In genomic region chr19:31385353-31385752, GRCm38 (mm10) we compare ENCODE assay signal across 28 mouse cellular contexts.
A peak's percentile ranks its signal among the peaks of the same experiment; 100 is the strongest.
DNase-seq lines count a peak whose midpoint lies in the region; ATAC-seq and TF ChIP-seq lines count a peak whose summit lies in the region.
"Had no signal": no experiment of that assay in that cellular context is flagged by ENCODE, and none has a peak within 500 bp of the region (broad histone marks: within the 10 kb centered on the region; RNA-seq: fewer than 3 reads in every experiment).

No protein-coding gene starts in this region.

- H3K4me3 ChIP-seq in C2C12 (ENCODE audit: insufficient read depth, poor library complexity, severe bottlenecking): no peak overlapping the region
- no peak overlapping the region for H3K4me3 ChIP-seq in midbrain, embryonic 14.5 days (replicated peaks; ENCODE audit: low read depth, low read length)
- H3K4me3 ChIP-seq: forebrain, embryonic 15.5 days; heart, embryonic 13.5 days; hindbrain, embryonic 15.5 days; layer of hippocampus, adult 2 months; limb, embryonic 15.5 days; liver, embryonic 13.5 days; midbrain, embryonic 15.5 days; neural tube, embryonic 12.5 days; stomach, embryonic 15.5 days had no signal

- DNase-seq in adrenal gland, adult (ENCODE audit: inconsistent age in 2 of 2, low spot score in 1 of 2): peak; percentile 67 to 82
- DNase-seq in adrenal gland, postnatal 4 days (ENCODE audit: low spot score in 2 of 2): no peak
- peak; percentile 68 for DNase-seq in adrenal gland, adult 2 months
- DNase-seq in adrenal gland, postnatal 36 days: peak; percentile 48 to 53
- DNase-seq in layer of hippocampus, adult 9-11 months: no peak
- no peak for DNase-seq in midbrain, embryonic 14.5 days
- DNase-seq: cerebellum, adult 8-10 months; cerebellum, postnatal 36 days; heart, postnatal 10 days; kidney, adult 2 months; kidney, postnatal 36 days; left cerebral cortex, postnatal 4 days; liver, embryonic 13.5 days; lung, adult 18-20 months; lung, postnatal 10 days; right cerebral cortex, postnatal 14 days; thymus, postnatal 14 days had no signal

- no peaks in the 10 kb centered on the region for H3K27me3 ChIP-seq in C2C12 (ENCODE audit: control insufficient read depth, insufficient read depth, insufficient read length)
- H3K27me3 ChIP-seq in midbrain, embryonic 14.5 days (ENCODE audit: control insufficient read depth, insufficient read depth, low read length): no peaks in the 10 kb centered on the region
- H3K27me3 ChIP-seq: forebrain, embryonic 15.5 days; heart, embryonic 13.5 days; hindbrain, embryonic 15.5 days; limb, embryonic 15.5 days; liver, embryonic 13.5 days; midbrain, embryonic 15.5 days; neural tube, embryonic 12.5 days; stomach, embryonic 15.5 days had no signal

- no peaks in the 10 kb centered on the region for H3K79me2 ChIP-seq in C2C12 (ENCODE audit: control insufficient read depth, insufficient read depth)

- no peaks in the 10 kb centered on the region for H3K36me3 ChIP-seq in C2C12 (ENCODE audit: control insufficient read depth, insufficient read depth)
- H3K36me3 ChIP-seq in midbrain, embryonic 14.5 days (ENCODE audit: control insufficient read depth, insufficient read depth, low read length): no peaks in the 10 kb centered on the region
- H3K36me3 ChIP-seq: forebrain, embryonic 15.5 days; heart, embryonic 13.5 days; hindbrain, embryonic 15.5 days; limb, embryonic 15.5 days; liver, embryonic 13.5 days; midbrain, embryonic 15.5 days; neural tube, embryonic 12.5 days; stomach, embryonic 15.5 days had no signal

- H3K9ac ChIP-seq in midbrain, embryonic 14.5 days (replicated peaks; ENCODE audit: low read length): no peak overlapping the region
- H3K9ac ChIP-seq: forebrain, embryonic 15.5 days; heart, embryonic 13.5 days; hindbrain, embryonic 15.5 days; limb, embryonic 15.5 days; liver, embryonic 13.5 days; midbrain, embryonic 15.5 days; neural tube, embryonic 12.5 days; stomach, embryonic 15.5 days had no signal

- H3K9me3 ChIP-seq in midbrain, embryonic 14.5 days (ENCODE audit: control insufficient read depth, low read length): no peaks in the 10 kb centered on the region
- H3K9me3 ChIP-seq: forebrain, embryonic 15.5 days; heart, embryonic 13.5 days; hindbrain, embryonic 15.5 days; limb, embryonic 15.5 days; liver, embryonic 13.5 days; midbrain, embryonic 15.5 days; neural tube, embryonic 12.5 days; stomach, embryonic 15.5 days had no signal

- 0 out of 2 replicates have a peak, but pooled peaks cover 2% of the 10 kb centered on the region for H3K4me1 ChIP-seq in midbrain, embryonic 14.5 days (ENCODE audit: control insufficient read depth, insufficient read depth, low read length)
- H3K4me1 ChIP-seq: heart, embryonic 13.5 days; limb, embryonic 15.5 days; liver, embryonic 13.5 days; neural tube, embryonic 12.5 days; stomach, embryonic 15.5 days had no signal

- H3K4me2 ChIP-seq in midbrain, embryonic 14.5 days (ENCODE audit: low read length): no peak overlapping the region
- H3K4me2 ChIP-seq: forebrain, embryonic 15.5 days; heart, embryonic 13.5 days; hindbrain, embryonic 15.5 days; limb, embryonic 15.5 days; liver, embryonic 13.5 days; midbrain, embryonic 15.5 days; neural tube, embryonic 12.5 days; stomach, embryonic 15.5 days had no signal

- H3ac ChIP-seq in C2C12 (ENCODE audit: control insufficient read depth, insufficient read length, low read depth): no peak overlapping the region

- H3K79me3 ChIP-seq in C2C12 (ENCODE audit: low read depth): no peaks in the 10 kb centered on the region

- 86% methylated on average over 3 of the region's 3 CpGs for WGBS in midbrain, embryonic 14.5 days

- no peak overlapping the region for H3K27ac ChIP-seq in midbrain, embryonic 14.5 days (replicated peaks; ENCODE audit: low read depth, low read length)
- H3K27ac ChIP-seq: forebrain, embryonic 15.5 days; heart, embryonic 13.5 days; hindbrain, embryonic 15.5 days; layer of hippocampus, adult 2 months; limb, embryonic 15.5 days; liver, embryonic 13.5 days; macrophage; midbrain, embryonic 15.5 days; neural tube, embryonic 12.5 days; stomach, embryonic 15.5 days had no signal

- no peak for TF ChIP-seq CTCF in C2C12 (IDR thresholded peaks at IDR 0.05; ENCODE audit: control insufficient read depth, insufficient read depth, insufficient read length)

- no peak for ATAC-seq in inflammation-experienced regulatory T-cells, adult 6 months
- ATAC-seq in midbrain, embryonic 14.5 days (ENCODE audit: low FRiP score, low TSS enrichment): no peak
- ATAC-seq: forebrain, embryonic 15.5 days; midbrain, embryonic 15.5 days had no signal

TF ChIP-seq in C2C12, 6 proteins besides CTCF, POLR2A, EP300 and RAD21:
- TF ChIP-seq MYOD1 (IDR thresholded peaks at IDR 0.05; ENCODE audit: control insufficient read depth, insufficient read length, low read depth) (peak; percentile 88), FOSL1 (IDR thresholded peaks at IDR 0.05; ENCODE audit: insufficient read depth, low read length, poor library complexity, severe bottlenecking) (peak; percentile 47), USF1 (IDR thresholded peaks at IDR 0.05; ENCODE audit: low read depth) (no peak), CEBPB (IDR thresholded peaks at IDR 0.05; ENCODE audit: low read depth) (no peak), MAX (IDR thresholded peaks at IDR 0.05) (no peak), MYOG (IDR thresholded peaks at IDR 0.05; ENCODE audit: control insufficient read depth, extremely low read depth, insufficient read length) (no peak)
TF ChIP-seq in C2C12: peak in this region for 2.

Comparison
In these comparisons a context has a peak if more than half of its experiments do, and no peak if none do; other contexts are left out.
1. DNase-seq: peak in adrenal gland, adult (2 of 2), adrenal gland, adult 2 months (single experiment) and adrenal gland, postnatal 36 days (2 of 2); none in adrenal gland, postnatal 4 days (0 of 2), layer of hippocampus, adult 9-11 months (single experiment) and midbrain, embryonic 14.5 days (single experiment).